Mouse (Mus musculus) CD8-positive naive resting alpha-beta T cell, adult 2 months (primary cell): ENCODE data around the gene Stk10.
A peak's percentile ranks its signal among the peaks of the same experiment; 100 is the strongest.

ENCODE experiments used
- DNase-seq, 2 experiments: peaks; one replicate each; pipeline ENCODE4 v3.0.0; 2022; ENCODE audit warnings: low read depth in 2 of 2, low spot score in 2 of 2

Stk10 gene

DNA sequence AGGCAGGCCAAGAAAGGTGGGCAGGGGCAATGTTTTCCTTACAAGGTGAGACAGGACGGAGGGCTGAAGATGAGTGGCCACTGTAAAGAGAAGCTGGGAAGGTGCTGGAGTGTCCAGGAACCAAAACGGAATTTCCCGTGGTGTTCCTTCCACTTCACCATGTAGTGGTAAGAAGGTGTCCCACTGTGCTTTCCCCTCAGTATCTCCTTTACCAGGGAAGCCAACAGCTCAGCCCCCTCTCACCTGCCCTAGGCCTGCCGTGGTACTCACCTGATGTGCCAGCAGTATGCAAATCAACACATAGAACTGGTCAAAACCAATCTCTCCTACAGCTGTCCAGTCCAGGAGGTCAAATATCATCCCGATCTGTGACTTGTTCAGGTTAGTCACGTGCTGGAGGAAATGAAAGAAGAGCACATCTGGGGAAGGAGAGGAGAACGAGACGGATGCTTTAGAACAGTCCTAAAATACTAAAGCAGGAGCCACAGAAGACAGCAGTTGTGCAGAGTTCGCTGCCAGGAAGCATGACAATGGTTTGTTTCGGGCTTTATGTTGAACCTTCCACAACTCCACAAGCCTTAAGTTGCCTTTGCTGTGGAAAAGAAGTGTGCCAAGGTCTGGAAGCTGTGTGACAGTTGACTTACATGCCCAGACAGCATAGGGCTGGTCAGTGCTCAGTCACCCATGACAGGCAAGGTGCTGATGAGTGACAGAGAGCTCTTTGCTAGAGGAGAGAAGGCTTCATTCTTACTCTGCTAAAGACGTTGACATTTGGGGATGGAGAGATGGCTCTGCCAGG, 8.8 kb upstream of the Stk10 start:
- DNase-seq = no peak

DNA sequence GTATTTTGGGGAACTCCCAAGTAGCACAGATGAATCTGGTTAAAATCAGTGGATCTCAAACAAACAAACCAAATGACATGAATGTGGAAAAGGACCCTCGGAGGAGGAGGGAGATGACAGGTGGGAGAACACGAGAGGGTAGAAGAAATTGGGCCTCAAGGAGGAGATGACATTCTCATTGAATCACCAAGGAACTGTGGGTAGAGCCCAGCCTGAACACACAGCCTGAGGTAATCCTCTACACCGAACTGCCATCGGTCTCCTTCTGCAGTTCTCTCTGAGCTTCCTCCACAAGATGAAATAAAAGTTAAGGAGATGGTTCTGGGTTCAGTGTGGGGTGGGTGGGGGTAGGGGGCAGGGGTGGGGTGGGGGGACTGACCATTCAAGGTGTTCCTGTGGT, 6.1 kb upstream of the Stk10 start:
- no peak for DNase-seq

DNA sequence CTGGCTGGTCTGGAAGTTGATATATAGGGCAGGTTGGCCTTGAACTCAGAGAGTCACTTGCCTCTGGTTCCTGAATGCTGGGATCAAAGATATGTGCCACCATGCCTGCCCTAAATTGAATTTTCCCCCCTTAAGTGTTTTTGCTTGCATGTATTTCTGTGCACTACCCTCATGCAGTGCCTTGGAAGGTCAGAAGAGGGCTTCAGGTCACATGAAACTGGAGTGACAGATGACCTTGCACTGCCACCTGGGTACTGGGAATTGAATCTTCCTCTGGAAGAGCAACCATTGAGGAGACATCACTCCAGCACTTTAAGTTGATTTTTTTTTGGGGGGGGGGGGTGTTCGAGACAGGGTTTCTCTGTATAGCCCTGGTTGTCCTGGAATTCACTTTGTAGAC, 3.0 kb upstream of the Stk10 start:
- DNase-seq = peak in 1 of 2 experiments; percentile 40

DNA sequence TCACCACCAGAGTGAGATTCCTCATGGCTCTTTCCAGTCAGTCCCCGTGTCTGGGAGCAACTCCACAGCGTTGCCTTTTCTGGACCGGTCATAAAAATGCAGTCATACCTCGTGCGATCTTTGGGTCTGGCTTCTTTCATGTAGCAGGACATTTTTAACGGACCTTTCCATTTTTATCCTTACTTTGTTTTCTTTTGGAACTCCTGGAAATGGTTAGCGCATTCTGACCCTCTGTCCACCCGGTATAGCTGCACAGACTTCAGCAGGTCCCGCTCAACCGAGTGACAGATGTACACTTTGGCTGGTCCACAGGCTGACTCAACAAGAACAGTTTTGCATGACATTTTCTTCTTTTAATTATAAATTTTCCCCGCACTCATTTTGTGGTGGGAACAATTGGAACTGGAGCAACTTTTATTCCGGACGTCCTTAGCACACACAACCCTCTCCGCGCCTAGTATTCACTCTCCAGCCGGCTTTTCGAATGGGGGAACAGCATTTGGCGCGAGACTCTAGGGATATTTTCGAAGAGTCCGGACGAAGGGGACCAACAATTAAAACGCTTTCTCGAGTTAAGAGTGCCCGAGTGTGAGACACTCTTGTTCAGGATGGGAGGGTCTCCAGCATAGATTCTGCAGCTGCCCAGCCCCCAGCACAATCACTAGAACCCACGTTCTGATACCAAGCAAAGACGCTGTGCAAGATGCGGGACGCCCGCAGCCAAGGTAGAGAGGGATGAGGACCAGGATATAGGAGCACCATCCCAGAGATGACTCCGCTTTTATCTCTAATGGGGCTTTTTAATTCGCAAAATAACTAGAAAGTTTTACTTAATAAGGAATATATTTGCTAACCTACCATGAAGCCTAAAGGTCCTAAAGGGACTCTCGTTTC, 987 bp upstream of the Stk10 start, which contains the start of gene Efcab9:
Gene Efcab9, minus strand, starts transcription at position 211 of the 894 bp plus-strand sequence.
- DNase-seq = no peak

DNA sequence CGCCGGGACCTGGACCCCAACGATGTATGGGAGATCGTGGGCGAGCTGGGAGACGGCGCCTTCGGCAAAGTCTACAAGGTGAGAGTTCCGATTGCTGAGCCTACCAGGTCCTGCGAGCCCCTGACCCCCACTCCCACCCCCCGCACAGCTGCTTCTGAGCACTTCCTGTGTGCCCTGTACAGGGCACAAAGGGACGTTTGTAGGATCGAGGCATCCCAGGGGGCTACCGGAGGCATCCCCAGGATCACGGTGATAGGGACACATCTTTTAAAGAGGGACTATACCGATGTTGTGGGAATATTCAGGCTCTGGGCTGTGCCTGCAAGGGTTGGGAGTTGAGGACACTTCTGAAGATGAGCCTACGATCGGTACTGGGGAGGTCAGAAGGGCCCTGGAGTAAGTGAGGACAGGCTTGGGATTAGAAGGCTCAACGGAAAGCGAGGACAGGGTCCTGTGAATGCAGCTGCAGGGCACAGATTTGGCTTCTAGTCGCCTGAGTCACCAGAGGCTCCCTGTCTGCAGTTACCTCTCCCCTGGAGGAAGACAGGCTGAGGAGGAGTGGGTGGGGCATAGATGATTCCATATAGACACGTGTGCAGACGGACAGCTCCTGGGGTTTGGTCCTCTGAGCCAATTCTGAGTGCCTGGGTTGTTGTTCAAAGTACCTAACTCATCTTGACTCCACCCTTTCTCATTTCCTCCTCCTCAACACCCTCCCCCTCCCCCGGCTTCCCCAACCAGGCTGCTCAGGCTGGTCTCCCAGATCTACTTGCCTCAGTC, 567 bp downstream of the Stk10 start:
- peak; percentile 56 to 76 for DNase-seq

DNA sequence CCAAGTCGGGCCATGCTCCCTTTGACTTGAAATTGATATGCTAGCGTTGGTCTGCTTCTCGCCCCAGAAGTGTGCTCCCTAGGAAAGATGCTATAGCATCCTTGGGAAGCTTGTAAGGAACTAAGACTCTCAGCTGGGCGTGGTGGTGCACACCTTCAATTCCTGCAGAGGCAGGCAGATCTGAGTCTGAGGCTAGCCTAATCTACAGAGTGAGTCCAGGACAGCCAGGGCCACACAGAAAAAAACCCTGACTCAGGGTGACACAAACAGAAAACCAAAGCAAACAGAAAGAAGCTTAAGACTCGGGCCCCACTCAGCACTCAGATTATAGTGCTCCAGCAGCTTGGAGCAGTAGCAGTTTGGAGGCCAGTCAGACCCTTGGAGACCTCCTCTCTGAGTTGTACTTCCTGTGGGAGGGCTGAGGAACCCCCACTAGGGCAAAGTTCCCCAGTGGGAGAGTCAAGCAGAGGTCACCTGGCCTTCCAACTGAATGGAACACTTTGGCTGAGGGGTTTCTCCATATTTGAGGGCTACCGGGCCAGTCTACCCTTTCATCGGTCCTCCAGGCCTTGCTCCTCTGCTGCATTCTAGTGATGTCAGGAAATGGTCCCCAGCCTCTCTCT, 1.5 kb downstream of the Stk10 start:
- DNase-seq = no peak

DNA sequence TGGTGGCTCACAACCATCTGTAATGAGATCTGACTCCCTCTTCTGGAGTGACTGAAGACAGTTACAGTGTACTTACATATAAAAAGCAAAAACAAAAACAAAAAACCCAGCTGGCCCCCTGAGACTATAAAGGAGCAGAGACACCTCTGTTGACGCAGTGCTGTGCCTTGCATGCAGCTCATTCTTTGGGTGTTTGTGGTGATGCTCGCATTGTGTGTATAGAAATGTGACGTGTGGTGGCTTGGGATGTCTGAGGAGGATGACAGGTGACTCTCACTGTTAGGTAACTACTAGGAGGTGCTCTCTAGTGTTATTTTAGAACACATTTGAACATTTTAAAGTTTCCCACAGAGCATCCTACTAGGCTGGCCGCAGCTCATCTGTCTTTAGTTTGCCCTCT, 2.5 kb downstream of the Stk10 start:
- DNase-seq = peak in 1 of 2 experiments; percentile 54

DNA sequence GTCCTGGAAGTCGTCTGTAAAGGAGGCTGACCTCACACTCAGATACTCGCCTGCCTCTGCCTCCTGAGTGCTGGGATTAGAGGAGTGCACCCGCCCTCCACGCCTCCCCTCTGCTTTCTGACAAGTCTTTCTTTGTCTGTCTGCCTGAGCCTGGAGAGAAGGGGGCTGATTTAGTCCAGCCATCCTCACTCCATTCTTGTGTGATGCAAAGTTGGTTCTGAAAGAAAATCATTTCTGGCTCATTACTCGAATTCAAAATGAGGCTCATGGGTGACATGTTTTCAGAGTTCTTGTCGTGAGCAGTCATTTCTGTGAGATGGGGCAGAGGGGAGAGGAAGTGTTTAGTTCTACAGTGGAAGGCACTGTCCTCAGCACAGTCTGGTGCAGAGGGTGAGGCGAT, 3.8 kb downstream of the Stk10 start:
- DNase-seq = no peak

DNA sequence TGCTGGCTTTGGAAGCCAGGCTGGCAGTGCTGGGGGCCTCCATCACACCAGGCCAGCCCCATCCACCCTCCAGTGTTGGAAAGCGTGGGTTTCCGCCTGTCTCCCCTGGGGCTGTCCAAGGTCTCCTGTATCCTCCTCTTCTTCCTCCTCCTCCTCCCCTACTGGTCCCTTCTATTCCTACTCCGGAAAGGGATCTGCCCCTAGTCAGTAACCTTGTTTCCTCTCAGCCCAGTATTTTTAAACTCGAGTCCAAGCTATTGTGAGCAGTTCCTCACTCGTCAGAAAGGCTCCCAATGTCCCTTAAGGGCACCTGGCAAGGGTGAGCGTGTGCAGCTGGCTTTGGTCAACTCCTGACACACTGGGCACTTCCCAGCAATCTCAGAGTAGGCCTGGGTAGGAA, 5.3 kb downstream of the Stk10 start:
- DNase-seq = no peak

DNA sequence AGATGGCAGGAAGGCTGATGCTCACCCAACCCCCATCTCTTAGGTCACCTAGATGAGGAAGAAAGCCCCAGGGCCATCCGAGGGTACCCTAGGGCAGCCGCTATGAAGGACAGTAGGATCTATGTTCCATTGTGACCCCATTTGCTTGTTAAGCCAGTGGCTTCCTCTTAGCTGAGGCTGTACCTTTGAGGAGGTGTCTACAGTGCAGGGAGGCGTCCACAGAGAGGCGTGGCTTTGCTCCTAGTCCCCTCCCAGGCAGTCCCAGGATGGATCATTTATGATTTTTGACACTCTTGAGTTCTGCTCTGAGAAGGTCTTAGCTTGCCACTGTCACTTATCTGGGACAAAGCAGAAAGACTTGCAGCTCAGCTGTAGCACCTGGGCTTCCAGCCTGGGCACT, 5.7 kb downstream of the Stk10 start:
- DNase-seq = no peak

DNA sequence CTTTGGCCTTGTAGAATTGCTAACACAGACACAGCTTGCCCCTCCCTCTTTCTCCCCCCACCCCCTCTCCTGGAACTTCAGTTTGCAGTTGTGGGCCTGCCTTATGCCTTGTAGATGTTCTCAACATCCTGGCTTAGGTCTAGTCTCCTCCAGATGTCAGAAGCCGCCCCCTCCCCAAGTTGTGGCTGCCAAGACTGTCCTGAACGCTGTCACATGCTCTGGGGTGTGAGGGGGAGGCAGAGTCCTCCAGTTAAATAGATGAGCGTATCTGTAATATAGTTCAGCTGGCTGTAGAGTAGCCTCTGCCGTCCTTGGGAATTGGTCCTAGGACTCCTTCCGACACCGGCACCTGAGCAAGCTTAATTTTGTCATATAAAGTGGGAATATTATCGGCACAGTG, 6.6 kb downstream of the Stk10 start:
- DNase-seq = no peak

DNA sequence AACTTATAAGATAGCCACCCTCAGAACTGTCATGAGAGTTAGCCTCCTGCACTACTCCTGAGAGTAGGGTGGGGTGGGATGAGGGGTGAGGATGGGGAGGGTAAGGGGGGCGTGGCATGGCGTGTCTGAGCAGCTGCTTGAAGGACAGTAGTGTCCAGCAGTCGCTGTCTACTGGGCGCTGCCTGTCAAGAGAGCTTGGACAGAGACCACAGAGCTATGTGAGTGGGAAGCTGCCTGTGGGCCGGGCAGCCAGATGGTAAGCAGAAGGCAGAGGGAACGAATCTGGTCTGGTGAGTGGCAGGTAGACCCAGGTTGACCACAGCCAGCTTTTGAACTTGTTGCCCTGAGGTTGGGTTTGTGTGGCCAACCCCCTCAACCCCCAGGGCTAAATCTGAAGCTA, 7.4 kb downstream of the Stk10 start:
- DNase-seq = no peak

DNA sequence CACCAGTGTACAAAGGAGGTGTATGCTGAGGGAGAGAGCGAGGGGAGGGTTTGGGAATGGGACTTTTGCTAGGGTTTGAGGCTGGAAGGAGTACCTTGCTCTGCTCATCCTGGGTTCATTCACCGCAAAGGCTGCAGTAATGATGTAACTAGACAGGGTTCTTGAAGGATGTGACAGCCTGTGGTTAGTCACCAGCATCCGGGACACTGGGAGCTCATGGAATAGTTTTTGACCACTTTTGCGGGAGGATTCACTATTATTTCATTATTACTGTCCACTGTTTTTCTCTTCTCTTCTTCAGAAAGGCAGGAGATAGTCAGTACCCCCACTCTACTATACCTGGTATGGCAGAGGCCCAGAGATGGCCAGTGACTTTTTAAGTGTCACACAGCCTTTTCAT, 9.1 kb downstream of the Stk10 start:
- DNase-seq = no peak

DNA sequence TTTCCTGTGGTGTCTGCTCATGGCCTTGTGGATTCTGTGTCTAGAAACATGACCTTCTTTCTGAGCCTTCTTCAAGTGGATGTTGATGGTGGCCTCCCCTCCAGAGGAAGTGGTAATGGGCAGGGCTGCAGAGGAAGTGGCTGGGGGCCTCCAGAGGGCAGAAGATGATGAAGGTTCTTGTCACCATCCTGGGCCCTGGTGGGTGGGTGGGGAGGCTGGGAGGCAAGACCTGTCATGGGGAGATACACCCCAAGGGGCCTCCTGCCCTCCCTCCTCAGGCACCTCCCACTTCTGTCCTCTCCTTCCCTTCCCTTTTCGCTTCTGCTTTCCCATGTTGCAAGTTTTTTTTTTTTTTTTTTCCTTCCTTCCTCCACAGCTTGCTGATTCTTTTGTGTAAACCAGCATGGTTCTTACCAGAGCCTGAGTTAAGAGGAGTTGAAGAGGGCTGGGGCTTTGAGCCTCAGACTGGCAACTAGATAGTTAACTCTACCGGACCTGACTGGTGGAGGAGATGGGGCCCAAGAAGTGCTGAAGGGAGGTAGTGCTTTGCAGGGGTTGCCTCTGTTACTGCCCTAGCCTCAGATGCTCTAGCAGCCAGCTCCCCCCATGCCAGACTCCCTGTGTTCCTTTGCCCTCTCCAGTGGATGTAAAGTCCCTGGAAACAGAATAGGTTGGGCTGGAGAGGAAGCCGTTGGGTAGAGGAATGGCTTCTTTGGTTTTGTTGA, 9.7 kb downstream of the Stk10 start:
- DNase-seq = peak; percentile 66 to 71

DNA sequence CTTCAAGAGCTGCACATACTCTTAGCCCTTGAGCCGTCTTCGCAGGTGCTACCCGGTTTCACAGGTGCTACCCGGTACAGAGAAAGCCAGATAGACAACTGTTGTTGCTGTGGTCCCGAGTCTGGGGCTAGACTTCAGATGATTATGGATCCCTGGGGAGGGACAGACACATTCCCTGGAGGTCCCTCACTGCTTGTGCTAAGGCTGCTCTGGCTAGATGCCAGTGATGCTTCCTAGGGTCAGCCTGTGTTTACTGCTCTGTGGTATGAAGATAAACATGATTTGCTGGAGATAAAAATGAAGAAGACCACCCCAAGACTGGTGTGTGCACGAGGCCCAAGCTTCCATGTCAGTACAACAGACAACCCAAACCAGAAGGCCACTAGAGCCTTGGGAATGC, 10.9 kb downstream of the Stk10 start:
- no peak for DNase-seq

DNA sequence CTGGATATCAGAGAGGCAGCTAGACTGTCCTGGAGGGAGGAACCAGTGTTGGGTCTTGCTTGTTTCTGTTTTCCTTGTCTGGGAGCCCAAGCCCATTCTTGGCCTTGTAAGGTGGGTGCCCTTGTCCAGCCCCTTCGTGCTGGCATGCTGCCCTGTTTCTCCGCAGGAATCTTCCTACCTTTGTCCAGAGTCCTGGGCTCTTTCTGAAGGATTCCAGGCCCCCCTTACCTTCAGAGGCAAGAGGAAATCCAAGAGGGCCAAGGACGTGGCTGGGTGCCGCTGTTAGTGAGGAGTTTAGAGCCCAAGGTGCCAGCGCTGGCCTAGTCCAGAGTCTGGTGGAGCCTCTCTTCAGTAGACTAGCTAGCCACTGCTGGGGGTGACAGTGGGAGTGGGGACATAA, 11.4 kb downstream of the Stk10 start:
- DNase-seq = no peak

DNA sequence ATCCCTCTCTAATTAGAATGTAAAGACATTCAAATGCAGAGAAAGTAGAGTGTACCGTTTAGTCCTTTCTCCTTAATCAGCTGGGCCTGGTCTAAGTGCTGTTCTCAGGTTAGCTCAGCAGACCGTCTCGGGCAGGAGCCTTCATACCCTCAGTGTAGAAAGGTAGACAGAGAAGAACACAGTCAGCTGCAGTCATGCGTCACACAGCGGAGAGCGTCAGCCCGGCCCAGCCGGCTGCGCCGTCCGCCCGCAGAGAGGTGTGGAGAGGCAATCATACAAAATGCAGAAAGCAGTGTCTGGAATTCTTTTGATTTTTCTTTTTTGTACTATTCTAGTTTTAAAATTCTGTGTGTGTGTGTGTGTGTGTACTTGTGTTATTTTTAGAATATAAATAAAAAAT, 12.5 kb downstream of the Stk10 start:
- no peak for DNase-seq

DNA sequence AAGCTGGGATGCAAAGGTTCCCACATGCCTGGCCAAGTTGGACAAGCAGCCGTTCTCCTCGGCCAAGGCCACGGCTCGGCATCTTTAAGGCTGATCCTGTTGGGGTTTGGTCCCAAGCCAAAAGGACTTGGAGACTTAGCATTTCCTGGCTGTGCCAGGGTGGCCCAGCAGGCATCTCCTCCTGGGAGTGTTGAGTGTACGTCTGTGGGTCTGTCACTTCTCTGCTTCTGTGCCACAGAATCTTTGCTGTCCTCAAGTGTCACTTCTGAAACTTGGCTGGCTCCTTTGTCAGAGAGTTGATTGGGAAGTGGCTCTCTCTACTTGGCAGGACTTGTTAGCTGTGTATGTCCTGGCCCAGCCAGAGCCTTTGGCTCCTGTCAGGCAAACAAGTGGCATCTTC, 13.4 kb downstream of the Stk10 start:
- no peak for DNase-seq

DNA sequence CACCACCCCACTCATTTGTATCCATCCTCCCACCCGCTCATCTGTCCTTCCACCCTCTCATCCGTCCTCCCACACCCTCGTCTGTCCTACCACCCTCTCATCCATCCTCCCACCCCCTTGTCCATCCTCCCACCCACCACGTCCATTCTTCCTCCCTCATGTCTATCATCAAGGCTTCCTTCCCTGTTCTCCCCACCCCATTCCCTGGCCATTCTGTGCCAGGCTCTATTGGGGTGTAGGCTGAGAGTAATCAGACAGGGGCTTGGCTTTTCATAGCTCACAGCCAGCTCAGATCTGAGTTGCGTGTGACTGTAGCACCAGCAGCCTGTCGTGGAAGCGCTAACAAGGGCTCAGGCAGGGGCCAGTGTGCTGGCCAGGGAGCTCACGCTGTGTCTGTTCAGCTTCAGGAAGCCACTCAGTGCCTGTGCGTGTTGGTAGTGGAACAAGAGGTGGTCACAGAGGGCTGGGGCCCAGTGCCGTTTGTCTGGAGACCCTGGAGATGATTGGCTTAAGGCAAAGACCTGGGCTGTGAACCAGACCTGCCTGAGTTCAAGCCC, 14.4 kb downstream of the Stk10 start:
- DNase-seq = no peak

DNA sequence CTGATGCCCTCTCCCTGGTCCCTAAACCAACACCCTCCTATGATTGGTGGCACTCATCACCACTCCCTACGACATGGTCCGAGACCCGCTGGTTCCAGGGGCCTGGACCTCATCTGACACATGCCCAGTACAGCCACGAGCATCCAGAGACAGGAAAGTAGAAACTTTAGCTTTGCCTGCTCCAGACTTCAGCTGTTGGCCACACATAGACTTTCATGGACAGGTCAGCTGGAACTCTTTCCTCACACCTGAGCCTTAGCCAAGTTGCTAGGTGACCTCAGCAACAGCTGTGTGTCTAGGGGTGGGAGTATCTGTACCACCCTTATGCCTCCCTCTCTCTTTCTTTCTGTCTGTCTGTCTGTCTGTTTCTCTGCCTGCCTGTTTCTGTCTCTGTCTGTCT, 15.1 kb downstream of the Stk10 start:
- DNase-seq = no peak
